Mouse (Mus musculus) left cerebral cortex, postnatal 25 days (tissue): Measurements from ENCODE around the gene Lrrc55. TPM values are rescaled to one million over a fixed set of nuclear protein-coding genes. Genes with fewer than 3 reads are reported as not detected.

Experiments used
- DNase-seq, 2 experiments: peaks; one replicate each; pipeline ENCODE4 v3.0.0; 2022; ENCODE audit warnings: low spot score in 2 of 2, mixed read lengths in 1 of 2
- intact Hi-C: fragments of 180-260 bp; cut with DNase I; formaldehyde crosslinking; loops from one replicate; pipeline ENCODE4 v1.15.1; 2025
- total RNA-seq, 2 experiments: library from RNA; stranded (reverse); gene quantifications; 2 replicates each; pipeline ENCODE4 v1.2.3; 2021

The Lrrc55 gene
- total RNA-seq, 2 experiments from 2014 or later, result 29.3 to 34.9 TPM

DNA sequence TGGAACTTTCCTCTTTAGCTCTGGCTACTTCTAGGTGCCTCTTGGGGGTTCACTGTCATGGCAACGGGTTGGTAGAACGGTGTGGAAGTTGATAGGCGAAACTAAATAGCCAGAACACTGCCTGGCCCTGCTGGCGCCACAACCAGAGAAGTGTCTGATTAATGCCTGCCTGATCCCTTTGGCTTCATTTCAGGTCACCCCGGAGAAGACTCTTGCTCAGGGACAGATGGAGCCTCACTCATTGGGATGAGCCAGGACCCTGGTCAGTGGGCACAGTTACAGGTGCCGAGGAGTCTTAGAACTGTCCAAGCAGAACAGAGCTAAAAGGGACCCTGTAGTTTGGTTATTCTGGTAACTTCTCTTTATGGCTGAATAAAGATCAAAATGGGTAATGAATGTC, 23.5 kb downstream of the Lrrc55 start:
- intact Hi-C loops, result no loop called here
- DNase-seq, result no peak

DNA sequence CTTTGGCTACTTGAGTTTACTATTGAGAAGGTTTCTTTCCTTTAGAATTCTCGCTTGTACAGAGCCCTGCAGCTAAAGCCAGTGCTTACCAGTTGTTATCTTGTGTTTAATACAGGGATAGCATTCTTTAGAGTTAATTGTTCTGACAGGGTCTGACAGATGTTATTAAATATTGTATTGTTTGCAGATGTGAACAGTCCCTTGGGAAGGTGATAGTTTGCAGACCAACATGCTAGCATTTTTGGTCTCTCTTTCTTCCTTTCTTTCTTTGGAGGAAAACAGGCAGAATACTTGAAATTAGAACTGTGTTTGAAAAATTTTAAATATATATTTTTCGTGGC, 24.3 kb downstream of the Lrrc55 start:
- intact Hi-C loops, result no loop called here
- no peak for DNase-seq

DNA sequence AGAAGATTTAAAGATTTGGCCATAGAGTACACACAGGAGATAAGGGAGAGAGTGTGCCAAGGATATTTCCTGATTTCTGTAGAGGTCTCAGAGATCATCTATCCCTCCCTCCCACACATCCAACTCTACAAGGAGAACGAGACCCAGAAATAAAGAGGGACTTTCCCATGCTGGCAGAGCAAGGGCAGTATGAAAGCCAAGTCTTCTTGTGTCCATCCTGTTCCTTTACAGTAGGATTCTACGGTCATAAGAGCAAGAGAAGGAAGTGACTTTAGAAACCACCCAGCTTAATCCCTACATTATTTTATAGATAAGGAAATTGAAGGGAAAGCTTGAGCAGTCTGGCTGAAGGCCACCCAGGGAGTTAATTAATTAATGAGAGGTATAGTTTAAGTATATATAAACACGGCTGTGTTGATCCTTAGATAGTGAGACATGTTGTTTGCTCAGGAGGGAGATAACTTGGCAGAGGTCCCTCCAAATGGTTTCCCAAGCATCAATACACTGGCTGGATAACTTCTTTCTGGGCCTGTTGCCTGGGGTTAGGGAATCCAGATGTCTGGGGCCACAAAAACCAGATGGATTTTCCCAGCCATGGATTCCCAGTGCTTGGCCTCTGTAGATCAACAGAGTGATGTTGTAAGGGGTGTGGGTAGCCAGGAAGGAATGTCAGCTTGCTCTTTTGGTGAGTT, 24.8 kb downstream of the Lrrc55 start:
- intact Hi-C loops, result no loop called here
- DNase-seq, result no peak

DNA sequence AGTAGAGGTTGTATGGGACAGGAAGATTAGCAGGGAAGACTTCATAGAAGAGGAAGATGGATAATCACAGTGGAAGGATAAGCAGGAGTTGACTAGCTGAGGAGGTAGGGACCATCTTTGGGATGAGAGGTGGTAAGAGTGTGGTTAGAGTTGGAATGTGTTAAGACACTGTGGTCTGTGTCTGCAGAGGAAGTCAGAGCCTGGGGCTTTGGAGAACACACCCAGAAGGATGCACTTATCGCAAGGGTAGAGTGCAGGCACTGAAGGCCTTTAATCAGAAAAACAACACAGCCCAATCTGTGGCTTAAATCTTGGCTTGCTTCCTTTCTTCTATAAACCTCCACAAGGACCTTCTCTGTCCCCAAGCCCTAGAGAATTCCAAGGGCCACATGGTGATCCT, 28.7 kb downstream of the Lrrc55 start:
- intact Hi-C loops, result no loop called here
- no peak for DNase-seq

DNA sequence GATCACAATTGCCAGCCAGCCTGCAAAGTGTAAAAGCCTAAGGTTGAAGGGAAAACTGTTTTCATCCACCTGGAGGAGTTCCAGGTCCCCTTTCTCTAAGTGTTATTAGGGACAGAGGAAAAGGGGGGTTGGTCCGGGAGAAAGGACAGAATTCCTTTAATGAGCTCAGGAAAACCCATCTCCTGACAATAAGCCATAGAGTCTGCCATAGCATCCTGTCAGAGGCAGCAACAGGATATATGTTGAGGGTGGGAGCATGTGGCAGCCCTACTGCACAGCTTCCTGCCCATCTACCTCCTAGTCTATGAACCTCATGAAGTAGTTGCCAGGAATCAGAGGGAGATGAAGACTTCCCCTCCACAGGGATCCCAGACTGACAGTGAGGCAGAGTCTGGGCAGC, 29.4 kb downstream of the Lrrc55 start:
- DNase-seq, result no peak
- intact Hi-C loops, result no loop called here

DNA sequence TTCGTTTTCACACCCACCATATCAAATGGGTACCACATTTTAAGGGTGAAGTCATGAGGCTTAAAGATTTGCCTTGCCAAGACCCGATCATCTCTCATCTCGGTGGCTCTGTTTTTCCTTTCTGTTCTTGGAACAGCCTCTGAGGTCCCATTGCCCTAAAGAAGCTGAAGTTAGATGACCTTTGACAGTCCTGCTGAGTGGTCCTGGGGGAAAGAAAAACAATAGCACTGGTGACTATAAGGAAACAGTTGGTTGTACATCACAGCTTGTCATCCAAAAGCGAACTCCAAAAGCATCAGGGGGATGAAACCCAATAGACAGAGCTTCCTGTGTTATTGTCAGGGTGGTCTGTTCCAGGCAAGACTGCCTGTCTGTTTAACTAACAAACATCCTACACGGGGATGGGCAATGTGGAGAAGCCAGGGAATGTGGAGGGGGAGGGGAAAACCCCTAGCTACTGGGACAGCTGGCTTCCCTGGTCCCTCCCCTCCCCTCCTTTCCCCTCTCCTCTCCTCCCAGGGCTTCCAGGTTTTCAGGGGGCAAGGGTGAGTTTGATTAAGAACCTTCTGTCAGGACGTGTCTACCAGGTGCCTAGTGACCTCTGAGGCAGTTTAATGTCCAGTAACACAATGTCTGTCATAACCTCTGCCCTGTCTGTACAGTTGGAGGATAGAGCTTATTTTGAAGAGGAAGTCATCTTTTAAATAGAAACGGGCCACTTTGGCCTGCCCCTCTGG, 33.5 kb downstream of the Lrrc55 start:
- DNase-seq, result no peak
- intact Hi-C loops, result no loop called here

DNA sequence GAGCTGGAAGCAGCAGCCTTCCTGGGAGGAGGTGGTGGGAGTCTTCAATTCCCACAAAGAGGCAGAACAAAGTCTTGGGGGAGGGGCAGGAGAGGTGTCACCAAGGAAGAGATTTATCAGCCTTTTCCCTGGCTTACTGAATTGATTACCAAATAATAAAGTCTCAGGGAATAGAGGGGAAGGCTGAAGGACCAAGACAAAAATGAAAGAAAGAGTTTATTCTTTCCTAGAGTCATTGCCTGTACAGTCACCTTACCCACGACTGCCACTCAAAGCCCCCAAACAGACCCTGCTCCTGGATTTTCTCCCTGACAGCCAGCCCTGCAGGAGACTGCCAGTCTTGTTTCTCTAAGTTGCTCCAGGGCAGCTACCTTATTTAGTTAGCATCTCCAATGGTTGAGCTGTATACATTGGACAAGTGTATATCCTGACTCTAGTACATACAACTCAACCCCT, 35.3 kb downstream of the Lrrc55 start:
- intact Hi-C loops, result no loop called here

DNA sequence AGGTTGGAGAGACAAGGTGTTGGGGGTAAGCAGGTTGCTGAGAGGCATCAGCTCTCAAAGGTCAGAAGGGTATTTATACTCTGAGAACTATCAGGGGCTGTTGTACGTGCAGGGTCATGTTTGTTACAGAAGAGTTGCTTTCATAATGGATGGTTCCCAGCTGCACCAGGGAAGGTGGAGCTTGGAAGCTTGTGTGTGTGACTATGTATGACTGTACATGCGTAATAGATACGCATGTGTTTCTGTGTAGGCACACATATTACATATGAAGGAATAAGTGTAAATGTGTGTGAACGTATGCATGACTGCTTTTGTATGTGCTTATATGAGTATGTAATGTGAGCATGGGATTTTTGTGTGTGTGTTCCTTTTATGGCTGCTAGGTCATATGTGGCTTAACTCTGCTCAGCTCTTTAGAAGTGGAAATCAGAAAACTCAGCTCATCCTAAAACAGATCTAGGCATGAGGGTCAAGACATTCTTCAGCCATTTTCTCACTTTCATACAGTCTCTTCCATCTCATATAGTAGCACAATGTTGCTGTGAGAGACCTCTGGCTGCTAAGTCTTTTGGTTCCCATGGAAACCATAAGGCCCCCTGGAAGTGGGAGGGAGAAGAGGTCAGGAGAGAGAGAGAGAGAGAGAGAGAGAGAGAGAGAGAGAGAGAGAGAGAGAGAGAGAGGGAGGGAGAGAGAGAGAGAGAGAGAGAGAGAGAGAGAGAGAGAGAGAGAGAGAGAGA, 35.9 kb downstream of the Lrrc55 start:
- intact Hi-C loops, result no loop called here

More for the DNA sequence above, 35.3 kb downstream of the Lrrc55 start:
- no peak for DNase-seq

DNA sequence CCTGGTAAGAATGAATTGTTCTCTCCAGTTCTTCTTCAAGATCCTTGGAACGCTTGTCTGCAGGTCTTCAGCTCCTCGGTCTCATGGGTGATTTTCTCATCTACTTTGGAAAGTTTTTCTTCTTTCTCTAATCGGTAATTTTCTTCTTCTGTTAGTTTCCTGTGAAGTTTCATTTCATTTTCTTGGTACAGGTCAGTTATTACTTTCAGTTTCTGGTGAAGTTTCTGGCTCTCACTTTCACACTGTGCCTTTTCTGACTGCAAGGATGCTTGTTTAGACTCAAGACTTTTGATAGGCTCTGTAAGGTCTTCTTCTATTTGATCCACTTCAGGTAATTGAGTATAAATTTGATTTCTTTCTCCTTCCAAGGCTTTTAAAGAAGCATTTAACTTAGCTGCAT, 39.6 kb downstream of the Lrrc55 start:
- intact Hi-C loops, result no loop called here

More for the DNA sequence above, 35.9 kb downstream of the Lrrc55 start:
- DNase-seq, result no peak

DNA sequence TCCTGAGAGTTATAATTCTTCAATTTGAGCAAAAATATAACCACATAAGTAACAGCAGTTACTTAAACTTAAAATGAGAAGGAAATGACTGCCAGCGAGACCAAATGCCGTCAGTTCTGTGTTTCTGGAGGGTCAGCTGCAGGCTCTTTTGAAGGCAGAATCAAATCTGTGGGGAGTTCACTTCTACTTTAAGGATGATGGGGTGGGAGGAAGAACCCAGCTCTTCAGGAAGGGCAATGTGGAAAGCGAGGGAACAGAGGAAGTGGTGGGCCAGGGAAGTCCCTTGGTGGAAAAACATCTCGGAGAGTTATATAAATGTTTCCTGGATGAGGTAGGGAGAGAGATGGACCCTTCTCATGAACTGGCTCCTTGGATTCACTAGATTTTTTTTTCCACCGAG, 40.9 kb downstream of the Lrrc55 start:
- DNase-seq, result no peak
- intact Hi-C loops, result no loop called here

More for the DNA sequence above, 39.6 kb downstream of the Lrrc55 start:
- no peak for DNase-seq

DNA sequence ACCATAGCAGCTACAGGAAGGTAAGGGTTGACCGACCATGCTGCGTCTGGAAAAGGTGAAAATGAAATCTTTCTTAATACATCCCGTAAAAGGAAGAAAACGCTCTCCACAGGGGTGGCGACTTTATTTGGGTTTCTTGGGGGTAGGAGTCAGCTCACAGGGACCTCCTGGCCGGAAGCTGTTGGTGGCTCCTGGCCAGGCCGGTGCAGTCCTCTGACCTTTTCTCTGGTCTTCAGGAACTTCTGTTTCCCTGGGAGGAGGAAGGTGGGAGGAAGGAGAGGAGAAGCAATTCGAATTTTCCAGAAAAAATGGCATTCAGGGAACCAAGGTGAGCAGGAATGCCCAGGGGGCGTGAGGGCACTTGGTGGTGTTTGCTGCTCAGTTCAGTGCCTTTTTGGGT, 41.7 kb downstream of the Lrrc55 start:
- intact Hi-C loops, result no loop called here
- DNase-seq, result no peak

DNA sequence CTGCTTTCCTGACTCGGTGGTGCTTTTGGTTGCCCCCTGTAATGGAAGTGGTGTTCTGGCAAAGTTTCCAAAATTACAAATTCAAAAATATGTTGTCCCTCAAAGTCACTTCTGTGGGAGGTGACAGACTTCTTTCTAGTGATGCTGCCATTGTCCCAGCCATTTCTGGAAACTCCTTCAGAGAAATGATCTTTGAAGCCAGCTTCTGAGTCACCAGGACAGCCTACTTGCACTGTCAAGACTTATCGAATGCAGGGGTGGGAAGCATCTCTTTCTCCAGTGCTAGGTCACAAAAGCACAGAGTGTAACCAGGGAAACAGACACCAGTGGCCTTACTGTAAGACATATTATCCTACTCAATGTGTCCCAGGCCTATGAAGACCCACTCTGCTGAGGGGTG, 45.8 kb downstream of the Lrrc55 start:
- intact Hi-C loops, result no loop called here
- peak in 1 of 2 experiments; percentile 36 for DNase-seq

DNA sequence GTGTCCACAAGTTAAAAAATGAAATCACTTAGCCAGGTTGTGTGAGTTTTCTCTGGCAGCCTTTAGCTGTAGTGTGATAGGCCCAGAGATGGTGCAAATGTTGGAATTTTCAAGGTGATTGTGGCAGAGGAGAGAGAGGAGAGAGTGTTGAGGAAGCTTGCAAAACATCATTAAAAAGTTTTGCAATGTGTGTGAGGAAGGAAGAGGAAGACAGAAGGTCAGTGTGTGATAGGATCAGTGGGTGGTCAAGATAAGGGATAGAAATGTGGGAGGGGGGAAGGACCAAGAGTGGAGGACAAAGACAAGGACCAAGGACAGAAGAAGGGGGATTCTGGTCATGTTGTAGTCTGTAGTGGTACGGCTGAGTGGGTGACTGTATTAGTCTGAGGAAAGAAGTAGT, 46.6 kb downstream of the Lrrc55 start:
- no peak for DNase-seq
- intact Hi-C loops, result no loop called here

DNA sequence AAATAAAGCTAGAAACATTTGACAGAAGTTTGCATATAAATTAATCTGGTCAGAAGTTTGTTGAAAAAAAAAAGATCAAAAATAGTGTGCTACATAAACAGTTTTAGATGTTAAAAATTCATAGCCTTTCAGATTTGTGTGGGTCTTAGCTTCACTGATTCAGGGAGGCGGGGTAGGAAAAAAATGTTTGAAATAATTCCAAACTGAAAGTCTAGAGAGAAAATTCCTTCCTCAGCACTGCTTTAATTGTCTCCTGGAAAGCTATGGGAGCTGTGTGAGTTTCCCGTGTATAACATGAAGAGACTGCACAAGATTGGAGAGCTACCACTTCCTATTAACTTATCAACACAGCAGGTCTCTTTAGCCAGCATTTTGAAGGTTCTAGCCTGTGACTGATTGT, 49.5 kb downstream of the Lrrc55 start:
- intact Hi-C loops, result loop anchor here (5.0 kb wide), 1 partner anchor 50 kb away; the partner anchor contains the start of gene Lrrc55
- DNase-seq, result peak in 1 of 2 experiments; percentile 63

DNA sequence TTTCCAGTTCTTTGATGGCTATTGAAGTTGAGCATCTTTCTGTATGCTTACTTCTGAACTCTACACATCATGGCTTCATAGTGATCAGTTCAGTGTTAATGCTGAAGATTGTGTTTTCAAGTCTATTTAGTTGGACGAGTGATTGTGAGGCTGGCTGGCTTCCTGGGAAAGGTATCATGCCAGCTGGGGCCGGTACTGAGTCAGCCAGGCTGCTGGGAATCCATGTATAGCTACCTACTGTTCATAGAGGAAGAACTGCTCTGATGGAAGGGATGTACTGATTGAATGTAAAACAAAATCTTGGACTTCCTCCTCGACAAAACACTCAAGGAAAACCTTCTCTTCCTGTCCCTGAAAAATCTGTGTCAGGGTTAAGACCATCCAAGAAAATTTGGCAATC, 51.7 kb downstream of the Lrrc55 start:
- intact Hi-C loops, result loop anchor here (5.0 kb wide), 1 partner anchor 52 kb away; the partner anchor contains the start of gene Lrrc55
- peak in 1 of 2 experiments; percentile 44 for DNase-seq

DNA sequence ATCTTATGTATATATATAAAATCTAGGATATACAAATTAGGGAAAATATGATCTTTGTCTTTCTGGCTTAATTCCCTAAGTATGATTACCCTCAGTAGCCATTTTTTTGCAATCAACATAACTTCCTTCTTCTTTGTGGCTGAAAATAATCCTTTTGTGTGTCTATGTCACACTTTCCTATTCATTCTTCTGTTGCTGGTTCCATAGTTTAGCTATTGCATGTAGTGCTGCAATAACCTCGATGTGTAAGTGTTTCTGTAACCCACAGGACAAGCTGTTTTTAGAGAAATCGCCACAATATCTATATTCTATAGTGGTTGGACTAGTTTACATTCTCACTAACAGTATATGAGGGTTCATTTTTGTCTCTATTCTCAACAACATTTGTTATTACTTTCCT, 52.1 kb downstream of the Lrrc55 start:
- DNase-seq, result no peak
- intact Hi-C loops, result loop anchor here (5.0 kb wide), 1 partner anchor 52 kb away; the partner anchor contains the start of gene Lrrc55

DNA sequence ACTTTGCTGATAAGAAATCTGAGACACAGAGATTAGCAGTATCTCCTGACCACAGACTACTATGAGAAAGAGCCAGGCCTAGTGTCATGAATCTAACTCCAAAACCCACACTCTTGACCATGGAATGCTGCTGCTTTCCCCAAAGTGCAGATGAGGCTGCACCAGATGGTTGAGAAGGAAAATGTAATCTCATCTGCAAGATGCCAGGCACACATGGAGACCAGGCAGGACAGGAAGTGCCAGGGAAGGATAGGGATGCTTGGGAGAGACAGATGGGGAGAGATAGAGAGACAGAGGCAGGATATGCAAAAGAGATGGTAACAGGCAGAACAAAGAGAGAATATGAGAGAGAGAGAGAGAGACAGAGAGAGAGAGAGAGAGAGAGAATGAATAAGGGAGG, 56.2 kb downstream of the Lrrc55 start:
- intact Hi-C loops, result no loop called here
- DNase-seq, result no peak

DNA sequence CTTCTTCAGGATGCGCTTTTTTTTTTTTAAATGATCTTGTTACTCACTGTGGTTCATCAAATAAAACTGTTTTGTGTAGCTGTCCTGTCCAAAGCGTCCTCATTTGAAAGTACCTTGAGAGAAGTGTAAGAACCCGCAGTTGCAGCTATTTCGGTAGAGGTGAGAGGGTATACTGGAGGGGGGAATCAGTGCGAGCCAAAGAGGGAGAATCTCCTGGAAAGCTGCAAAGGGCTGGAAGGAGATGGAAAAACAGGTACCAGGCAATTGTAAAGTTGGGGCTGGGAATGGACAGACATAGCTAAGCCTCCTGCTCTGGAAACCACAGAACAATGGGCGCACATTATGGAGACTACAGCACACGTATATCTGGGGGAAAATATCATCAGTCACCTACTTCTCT, 57.2 kb downstream of the Lrrc55 start:
- no peak for DNase-seq
- intact Hi-C loops, result no loop called here

DNA sequence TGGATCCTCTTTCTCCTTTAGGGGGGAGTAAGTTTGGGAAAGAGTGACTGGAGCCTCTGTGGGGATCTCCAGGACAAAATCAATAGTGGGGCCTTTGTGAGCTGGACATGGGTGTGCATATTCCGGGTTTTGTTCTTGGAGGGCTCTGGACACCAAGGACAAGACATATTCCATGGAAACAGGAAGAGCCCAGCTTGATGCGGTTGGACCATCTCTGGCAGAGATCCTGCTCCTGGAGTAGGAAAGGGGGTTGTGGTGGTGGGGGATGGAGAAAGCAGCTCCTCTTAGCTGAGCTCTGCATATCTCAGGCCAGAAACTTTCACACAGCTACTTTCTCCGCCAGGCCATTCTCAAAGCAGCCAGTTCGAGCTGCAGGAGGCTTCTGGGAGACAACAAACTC, 57.6 kb downstream of the Lrrc55 start:
- intact Hi-C loops, result no loop called here
- no peak for DNase-seq

DNA sequence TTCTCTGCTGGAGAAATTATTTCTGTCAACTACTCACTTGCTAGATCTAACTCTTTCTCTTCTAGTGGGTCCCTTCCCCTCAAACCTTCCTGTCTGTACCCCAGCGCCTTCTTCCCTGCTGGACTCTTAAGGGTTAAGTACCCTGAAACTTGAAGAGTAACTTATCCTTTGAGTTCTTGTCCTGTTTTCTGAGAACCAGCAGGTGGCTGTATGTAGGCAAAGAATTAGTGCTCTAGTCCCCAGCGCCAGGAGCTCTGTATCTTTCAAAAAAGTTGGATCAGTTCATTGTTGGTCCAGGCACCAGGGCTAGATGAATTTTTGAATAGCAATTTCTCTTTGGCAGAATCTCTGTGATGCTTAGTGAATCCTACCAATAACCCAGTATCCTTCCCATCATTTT, 58.9 kb downstream of the Lrrc55 start:
- no peak for DNase-seq
- intact Hi-C loops, result no loop called here
